13 mouse cellular contexts compared by ENCODE assay signal in genomic region chr4:138331647-138332046, GRCm38 (mm10). TPM values are rescaled to one million over a fixed set of nuclear protein-coding genes. Genes with fewer than 3 reads are reported as not detected.
A peak's percentile ranks its signal among the peaks of the same experiment; 100 is the strongest.
DNase-seq lines count a peak whose midpoint lies in the region.
"Had no signal": no experiment of that assay in that cellular context is flagged by ENCODE, and none has a peak within 500 bp of the region (broad histone marks: within the 10 kb centered on the region; RNA-seq: fewer than 3 reads in every experiment).

No protein-coding gene starts in this region.

- DNase-seq in heart, adult 11 months, result peak; percentile 89
- DNase-seq in heart, adult 18-20 months, result no peak
- peak; percentile 55 for DNase-seq in testis, postnatal 10 days (ENCODE audit: low spot score)
- no peak for DNase-seq in testis, postnatal 14 days (ENCODE audit: low spot score)
- peak; percentile 74 to 86 for DNase-seq in cerebellum, postnatal 14 days
- no peak for DNase-seq in right cerebral cortex, postnatal 25 days
- DNase-seq in embryo, embryonic 11 days, result no peak
- DNase-seq: adrenal gland, postnatal 14 days; kidney, postnatal 4 days; layer of hippocampus, adult 9-11 months; lung, embryonic 14.5 days; lung, postnatal 4 days had no signal

RNA-seq across cellular contexts. Expression of gene Pink1, which starts 5.5 kb away (rescaled TPM):
- 100 to 1,000 TPM; 720 to 812 TPM for total RNA-seq in heart, adult 18-20 months (2021)

RNA-seq across cellular contexts. Expression of gene Ddost, which starts 27.1 kb away (rescaled TPM):
- 10 to 100 TPM; 58.2 to 61.6 TPM for total RNA-seq in heart, adult 18-20 months (2021)

RNA-seq across cellular contexts. Expression of gene Cda, which starts 36.1 kb away (rescaled TPM):
- total RNA-seq in heart, adult 18-20 months (2021), result 1 to 10 TPM; 1.6 to 2.3 TPM
- total RNA-seq: granulocyte monocyte progenitor cell, adult 5-6 weeks had no signal

Comparison
In these comparisons a context has a peak if more than half of its experiments do, and no peak if none do; other contexts are left out.
1. DNase-seq: peak in heart, adult 11 months (single experiment), testis, postnatal 10 days (single experiment) and cerebellum, postnatal 14 days (2 of 2); none in heart, adult 18-20 months (0 of 2), testis, postnatal 14 days (single experiment), right cerebral cortex, postnatal 25 days (single experiment) and embryo, embryonic 11 days (single experiment).